Mouse (Mus musculus): ENCODE measurements around the gene Pappa2.

Pappa2 gene

DNA sequence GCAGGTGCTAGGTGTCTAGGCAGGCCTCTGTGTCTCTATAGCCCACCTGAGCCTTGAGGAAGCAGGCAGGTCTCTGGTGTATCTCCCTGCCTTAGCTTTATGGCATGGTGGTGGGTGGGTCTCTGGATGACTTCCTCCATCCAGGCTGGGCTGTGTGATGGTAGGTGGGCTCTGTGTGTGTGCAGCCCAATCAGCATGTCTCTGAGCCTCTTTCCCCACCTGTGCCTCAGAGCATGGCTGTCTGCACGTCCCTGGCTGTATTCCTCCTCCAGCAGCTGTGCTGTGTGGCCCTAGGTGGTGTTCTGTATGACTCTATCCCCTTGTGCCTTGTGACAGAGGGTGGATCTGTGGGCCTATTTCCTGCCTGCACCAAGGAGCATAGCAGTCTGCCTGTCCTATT is at the start of gene Pappa2:
Pappa2 (minus strand) TSS at position 101 of the 400 bp plus-strand sequence.
- in situ Hi-C loops (cut with MboI, MseI) = no loop called here

DNA sequence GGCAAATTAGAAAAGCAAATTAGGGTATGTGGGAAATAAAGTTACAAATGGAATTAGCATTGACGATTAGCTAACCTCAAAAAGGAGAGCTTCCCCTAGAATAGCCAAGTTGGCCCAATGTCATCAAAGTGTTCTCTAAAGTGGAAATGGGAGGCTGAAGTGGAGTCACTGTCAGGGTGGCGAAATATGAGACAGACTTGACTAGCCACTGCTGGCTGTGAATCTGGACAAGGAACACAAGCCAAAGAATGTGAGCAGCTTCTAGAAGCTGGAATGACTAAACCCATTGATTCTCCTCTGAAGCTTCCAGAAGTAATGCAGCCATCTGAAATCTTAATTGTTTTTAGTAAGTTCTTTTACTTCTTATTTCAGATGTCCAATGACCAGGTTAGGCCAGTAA is 48.8 kb upstream of the Pappa2 start:
- in situ Hi-C loops (cut with MboI, MseI) = no loop called here

DNA sequence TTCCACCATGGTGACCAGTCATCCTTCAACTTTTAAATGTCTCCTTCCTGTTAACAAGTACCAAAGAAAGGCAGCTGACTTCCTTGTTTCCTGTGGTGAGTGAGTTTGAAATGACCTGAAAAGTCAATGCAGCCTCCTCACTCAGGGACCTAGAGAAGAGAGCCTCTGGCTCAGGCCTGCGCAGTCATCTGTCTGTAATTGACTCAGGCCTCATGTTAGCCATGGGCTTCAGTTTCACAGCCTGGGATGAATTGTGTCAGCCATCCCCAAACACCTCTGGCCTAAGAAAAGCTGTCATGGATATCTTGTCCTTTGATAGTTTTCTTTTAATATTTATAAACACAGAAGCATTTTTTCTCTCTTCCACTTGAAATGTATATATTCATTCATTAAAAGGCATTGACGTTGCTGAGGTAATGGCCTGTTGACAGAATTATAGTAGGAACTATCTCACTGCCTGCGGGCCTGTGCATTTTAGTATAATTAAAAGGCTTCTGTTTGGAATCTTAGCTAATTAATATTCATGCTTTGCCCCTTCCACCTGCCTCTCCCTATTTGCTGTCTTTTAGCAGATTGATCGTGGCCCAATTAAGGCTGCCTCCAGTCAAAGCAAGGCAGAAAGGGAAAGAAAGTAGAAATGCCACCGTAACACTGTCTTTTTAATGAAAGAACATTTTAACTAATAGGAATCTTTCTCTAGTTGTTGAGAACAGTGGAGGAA is 34.8 kb upstream of the Pappa2 start:
- in situ Hi-C loops (cut with MboI, MseI) = no loop called here

DNA sequence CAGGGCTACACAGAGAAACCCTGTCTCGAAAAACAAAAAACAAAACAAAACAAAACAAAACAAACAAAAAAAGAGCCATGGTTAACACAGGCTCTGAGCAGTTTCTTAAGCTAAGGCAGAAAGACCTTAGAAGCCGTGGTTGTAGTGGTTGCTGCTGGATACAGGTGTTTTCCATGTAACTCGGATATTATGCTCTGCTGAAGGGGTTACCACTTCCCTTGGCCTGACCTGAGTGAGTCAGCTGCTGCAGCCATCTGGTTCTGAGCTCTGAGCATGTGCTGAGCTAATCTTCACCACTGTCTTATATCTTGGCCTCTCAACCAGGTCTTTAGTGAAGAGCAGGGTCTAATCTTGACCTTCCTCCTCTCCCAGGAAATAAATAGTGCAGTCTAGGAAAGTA is 6.8 kb upstream of the Pappa2 start:
- in situ Hi-C loops (cut with MboI, MseI) = no loop called here

DNA sequence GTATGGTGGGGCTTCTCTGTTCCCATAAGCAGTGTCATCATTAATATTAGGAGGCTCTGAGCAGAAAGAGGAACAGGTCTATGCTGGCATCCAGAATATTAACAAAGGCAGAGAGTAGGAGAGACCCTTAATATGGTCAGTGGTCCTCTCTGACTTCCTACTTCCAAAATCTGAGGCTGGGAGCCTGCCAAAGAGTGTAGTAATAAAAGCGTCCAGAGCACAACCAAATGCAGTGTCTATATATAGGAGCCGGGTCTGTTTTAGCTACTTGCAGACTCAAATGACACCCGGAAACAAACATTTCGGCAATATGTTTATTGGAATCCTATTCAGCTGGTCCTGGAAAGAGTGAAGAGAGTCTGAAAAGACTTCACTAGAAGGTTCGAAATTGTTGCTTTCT is 17.9 kb downstream of the Pappa2 start:
- in situ Hi-C loops (cut with MboI, MseI) = no loop called here

DNA sequence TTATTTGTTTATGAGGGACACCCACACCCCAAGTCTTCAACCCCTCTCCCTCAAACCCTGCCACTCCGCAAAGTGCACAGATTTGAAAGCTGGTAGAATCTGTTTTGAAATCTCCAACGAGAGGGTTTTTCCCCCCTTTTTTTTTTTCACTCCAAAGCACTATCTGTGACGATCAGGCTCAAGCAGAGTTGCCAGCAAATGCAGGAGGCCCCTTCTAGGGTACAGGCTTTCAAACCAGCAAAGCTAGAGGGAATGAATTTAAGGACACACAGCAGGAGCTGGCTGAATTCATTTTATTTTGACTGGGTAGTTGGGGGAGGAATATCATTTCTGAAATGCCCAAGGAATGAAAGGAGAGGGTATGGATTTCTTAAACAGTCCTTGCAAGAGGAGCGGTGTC is 19.3 kb downstream of the Pappa2 start:
- in situ Hi-C loops (cut with MboI, MseI) = no loop called here

DNA sequence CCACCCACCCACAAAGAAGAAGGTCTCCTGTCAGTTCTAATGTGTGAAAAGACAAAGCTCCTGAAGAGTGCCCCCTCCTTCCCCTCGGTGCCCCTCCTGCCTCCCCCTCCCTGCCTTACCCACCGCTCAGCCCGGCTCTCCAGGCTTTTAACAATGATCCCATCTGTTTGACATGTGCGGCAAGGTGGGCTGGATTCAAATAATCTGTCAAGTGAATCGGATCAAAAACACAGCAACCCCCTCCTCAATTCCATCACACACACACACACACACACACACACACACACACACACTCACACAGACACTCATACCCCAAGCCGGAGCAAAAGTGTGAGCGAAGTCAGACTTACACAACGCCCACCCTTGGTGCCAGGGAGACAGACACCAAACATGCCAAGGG is 19.7 kb downstream of the Pappa2 start:
- in situ Hi-C loops (cut with MboI, MseI) = no loop called here

DNA sequence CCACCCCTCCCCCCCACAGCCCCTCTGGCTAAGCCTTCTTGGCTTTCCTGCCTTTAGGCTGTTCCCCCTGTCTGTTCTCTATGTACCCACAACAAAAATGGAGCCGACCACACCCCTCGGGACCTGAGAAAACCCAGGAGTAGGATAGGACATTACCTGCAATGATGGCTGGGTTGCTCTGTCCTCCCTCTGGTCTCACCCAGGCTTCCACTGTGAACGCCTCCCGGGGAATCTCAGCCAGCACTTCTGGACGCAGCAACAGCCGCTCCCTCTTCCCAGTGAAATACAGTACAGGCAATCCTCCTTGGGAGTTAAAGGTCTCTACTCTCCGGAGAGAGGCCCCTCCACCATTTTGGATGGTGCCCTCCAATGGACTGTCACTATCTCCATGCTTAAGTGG is 23.9 kb downstream of the Pappa2 start:
- in situ Hi-C loops (cut with MboI, MseI) = loop anchor here in 1 of 2 experiments (10.0 kb wide), 1 partner anchor 1402 kb away; no protein-coding TSS in a partner anchor

DNA sequence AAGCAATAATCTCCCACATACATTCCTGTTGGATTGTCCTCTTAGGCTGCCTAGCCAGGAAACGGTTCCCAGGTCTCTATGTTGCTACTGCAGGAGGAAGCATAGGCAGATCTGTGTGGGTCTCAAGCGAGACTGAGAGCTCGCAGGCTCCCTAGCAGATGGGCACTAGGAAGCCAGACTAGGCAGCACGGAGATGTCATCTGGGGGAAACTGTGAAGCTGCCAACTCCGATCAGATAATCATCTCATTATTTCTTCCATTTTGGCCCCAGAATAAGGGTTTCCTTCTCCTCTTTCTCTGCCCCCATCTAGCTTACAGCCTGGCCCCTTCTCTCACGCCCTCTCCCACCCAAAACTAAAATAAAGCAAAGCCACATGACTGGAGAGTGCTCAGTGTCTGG is 25.5 kb downstream of the Pappa2 start:
- in situ Hi-C loops (cut with MboI, MseI) = loop anchor here (5.0 to 10.0 kb wide), 2 partner anchors 282 to 1400 kb away; no protein-coding TSS in a partner anchor

DNA sequence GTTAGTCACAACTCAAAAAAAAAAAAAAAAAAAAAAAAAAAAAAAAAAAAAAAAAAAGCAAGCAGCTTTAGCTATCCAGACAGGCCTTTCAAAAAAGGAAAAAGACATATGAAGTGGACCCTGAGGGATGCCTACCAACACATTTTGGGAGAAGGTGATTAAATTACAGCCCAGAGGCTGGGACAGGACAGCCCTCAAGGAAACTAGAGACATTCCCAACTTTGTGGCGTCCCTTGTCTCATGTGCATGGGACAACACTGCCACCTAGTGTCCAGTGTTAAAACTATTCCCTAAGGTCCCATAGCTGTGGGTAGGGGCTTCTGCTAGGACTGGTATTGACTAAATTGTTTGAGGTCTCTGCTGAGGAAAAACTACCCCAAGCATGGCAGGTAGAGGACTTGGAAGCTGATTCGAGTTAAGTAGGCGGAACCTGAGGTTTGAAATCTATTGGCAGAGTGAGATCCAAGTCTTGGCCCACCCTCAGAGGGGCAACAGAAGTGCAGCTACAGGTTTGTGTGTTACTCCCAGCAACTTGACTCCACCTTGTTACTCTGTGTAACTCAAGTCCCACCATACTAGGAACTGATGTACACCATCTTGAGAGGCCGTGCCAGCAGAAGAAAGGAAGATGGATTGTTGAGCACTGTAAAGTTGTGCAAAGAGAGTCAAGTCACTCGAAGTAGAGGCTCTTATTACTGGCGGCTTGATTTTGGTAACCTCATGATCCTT is 26.6 kb downstream of the Pappa2 start:
- in situ Hi-C loops (cut with MboI, MseI) = loop anchor here (5.0 to 10.0 kb wide), 2 partner anchors 281 to 1399 kb away; no protein-coding TSS in a partner anchor

DNA sequence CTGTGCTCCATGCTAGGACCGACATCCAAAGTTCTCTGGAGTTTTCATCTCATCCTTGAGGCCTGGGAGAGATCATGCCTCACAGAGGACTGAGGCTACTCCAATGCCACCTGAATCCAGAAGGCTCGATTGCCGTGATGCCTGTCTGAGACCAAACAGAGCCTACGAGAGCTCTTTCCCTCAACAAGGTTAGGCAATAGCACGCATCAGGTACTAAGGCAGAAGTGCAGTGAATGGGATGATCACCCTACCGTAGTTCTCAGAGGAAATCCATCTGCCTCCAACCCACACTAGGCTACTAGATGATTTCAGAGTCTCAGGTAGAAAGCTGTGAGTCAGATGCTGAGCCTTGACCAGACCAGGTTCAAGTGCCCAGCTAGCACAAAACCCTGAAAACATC is 31.2 kb downstream of the Pappa2 start:
- in situ Hi-C loops (cut with MboI, MseI) = loop anchor here in 1 of 2 experiments (25.0 kb wide), 1 partner anchor 1163 kb away; no protein-coding TSS in a partner anchor

DNA sequence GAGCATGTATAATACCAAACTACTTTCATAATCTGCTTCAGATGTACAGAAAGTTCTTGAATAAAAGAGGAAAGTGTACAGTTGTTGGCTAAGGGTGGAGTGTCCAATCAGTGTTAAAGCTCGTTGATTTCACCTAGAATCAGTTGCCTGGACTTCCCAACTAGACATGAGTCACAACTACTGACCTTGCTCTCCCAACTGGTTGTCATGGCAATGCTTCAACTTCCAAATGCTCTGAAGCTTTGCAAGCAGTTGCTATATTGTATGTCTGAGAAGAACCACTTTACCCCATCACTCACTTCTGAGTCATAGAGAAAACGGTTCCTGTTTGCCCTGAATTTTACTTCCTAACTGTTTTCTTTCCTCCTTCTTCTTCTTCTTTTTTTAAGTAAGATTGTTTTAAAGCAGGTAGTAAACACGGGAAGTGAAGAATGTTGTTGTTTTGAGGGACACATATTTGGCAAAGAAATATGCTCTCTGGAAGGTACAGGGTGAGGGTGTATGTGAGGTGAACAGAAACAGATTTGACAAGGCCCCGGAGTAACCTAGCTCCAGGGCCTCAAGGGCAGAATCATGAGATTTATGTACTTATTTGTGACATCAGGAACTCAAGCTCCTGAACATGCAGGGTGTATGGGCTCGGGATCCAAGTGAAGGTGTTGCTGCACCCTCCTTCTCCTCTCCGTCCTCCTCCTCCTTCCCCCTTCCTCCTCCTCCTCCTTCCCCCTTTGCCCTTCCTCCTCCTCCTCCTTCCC is 32.1 kb downstream of the Pappa2 start:
- in situ Hi-C loops (cut with MboI, MseI) = loop anchor here in 1 of 2 experiments (25.0 kb wide), 1 partner anchor 1164 kb away; no protein-coding TSS in a partner anchor

DNA sequence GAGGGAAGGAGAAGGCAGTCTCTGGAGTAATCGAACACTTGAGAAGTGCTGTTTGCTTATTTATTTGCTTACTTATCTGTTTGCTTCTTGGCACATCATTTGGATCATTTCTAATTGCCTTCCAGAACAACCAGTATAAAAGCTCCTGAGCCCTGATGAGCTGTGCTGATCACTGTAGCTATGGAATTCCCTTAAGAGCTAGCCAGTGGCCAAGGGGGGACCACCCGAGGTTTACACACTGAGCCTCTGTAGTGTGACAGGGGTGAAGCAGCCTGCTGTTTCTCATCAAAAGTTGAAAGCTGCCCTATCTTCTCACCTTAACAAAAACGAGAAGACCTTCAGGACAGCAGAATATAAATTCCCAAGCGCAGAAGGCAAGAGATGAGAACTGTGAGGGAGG is 35.4 kb downstream of the Pappa2 start:
- in situ Hi-C loops (cut with MboI, MseI) = loop anchor here in 1 of 2 experiments (25.0 kb wide), 1 partner anchor 1167 kb away; no protein-coding TSS in a partner anchor

DNA sequence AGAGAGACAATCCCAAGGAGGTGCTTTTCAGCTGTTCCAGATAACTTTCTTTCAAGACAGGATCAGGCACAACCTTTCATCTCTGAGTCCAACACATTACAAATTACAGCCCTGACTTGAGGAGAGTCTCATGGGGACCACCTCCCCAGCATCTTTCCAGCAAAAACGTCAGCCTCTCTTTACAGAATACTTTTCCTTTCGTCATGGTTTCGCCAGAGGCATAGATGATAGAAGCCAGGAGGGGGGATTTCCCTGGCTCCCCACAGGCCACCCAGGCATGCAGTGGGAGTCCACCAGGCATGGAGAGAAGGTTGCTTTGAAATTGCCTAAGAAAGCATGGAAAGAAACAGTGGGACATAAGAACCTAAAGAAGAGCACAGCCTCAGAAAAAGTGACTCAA is 37.4 kb downstream of the Pappa2 start:
- in situ Hi-C loops (cut with MboI, MseI) = loop anchor here in 1 of 2 experiments (25.0 kb wide), 1 partner anchor 1169 kb away; no protein-coding TSS in a partner anchor

DNA sequence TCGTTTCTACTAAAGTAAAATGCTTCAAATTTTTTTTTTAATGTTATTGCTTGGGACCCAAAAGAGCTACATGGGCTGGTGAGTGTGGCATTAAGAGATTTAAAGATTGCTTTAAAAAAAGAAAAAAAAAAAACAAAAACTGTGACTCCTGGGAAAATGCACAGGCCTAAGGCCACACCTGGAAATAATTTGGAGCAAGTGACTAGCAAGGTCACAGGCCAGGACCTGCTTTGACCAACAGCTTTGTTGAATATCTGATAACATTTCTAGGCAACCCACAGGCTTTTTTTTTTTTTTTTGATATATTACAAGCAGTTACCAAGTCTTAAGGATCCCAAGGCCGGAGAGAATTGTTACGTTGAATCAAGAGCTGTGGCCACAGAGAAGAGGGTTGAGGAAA is 39.3 kb downstream of the Pappa2 start:
- in situ Hi-C loops (cut with MboI, MseI) = loop anchor here in 1 of 2 experiments (25.0 kb wide), 1 partner anchor 1171 kb away; no protein-coding TSS in a partner anchor

DNA sequence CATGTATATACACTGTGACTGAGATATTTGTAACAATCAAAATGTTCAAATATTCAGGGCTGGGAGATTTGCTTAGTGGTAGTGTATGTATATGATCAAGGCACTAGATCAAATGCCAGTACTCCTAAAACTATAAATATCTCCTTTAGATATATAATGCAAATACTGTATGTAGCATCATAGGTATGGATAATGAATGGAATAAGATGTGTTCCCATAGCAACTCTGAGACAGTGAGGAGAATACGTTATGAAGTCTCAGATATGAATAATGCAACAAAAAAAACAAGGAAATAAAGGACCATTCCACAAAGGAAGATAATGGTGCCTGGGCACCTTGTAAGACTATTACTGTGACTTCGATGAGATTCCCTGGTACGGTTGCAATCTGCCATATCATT is 45.8 kb downstream of the Pappa2 start:
- in situ Hi-C loops (cut with MboI, MseI) = loop anchor here in 1 of 2 experiments (25.0 kb wide), 1 partner anchor 1178 kb away; no protein-coding TSS in a partner anchor

DNA sequence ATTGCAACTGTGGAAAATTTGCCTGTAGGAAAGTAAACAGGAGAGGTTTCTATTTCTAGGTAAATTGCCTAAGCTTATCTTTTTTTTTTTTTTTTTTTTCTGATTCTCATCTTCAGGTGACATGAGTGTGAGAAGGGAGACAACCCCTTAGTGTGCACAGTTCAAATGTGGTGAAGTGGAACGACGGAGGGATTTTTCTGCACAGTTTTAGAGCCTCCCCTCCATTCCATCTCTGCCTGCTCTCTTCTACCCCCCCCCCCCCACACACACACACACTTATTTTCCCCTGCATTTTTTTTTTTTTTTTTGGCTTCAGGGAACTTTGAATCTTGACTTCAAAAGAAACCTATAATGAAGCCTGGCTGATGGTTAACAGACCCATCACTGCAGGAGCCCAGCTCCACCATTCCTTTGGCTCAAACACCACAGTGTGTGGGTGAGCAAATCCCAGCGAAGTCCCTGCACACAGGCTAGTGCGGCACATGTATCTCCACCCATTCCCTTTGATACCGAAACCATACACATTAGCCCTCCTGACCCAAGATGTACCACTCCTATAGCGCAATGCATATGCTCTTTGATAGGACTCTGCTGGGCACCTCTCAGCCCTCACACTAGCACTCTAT is 49.0 kb downstream of the Pappa2 start:
- in situ Hi-C loops (cut with MboI, MseI) = loop anchor here in 1 of 2 experiments (25.0 kb wide), 1 partner anchor 1181 kb away; no protein-coding TSS in a partner anchor

DNA sequence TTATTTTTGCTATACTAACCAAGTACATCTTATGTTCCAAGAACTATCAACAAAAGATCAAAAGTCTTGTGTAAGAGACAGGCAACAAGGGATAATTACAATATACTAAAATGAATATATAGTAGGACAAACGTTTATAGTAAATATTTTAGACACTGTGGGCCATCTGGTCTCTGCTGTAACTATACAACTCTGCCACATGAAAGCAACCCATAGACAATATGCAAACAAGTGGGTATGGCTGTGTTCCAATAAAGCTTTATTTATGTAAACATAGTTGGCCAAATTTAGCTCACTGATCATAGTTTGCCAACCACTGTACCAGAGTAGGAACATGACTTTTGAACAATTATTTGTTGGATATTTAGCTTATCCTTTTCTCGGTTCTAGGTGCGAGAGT is 50.9 kb downstream of the Pappa2 start:
- in situ Hi-C loops (cut with MboI, MseI) = loop anchor here in 1 of 2 experiments (25.0 kb wide), 1 partner anchor 1183 kb away; no protein-coding TSS in a partner anchor

DNA sequence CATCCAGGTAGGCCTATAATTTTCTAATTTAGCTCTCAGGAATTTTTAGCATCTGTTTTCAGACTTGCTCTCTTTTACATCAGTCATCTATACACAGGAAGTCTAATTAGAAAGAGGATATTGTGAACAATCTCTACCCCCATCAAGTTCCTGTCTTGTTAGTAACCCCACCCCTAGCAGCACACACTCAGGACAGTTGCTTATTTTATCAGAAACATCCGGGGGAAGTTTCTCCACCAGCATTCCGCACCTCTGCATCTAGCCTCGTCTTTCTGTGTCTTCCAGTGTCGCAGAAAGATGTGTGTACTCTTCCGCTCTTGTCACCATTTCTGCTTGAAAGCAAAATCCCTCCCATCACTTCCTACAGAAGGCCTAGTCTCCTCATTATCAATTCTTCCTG is 59.8 kb downstream of the Pappa2 start:
- in situ Hi-C loops (cut with MboI, MseI) = no loop called here

DNA sequence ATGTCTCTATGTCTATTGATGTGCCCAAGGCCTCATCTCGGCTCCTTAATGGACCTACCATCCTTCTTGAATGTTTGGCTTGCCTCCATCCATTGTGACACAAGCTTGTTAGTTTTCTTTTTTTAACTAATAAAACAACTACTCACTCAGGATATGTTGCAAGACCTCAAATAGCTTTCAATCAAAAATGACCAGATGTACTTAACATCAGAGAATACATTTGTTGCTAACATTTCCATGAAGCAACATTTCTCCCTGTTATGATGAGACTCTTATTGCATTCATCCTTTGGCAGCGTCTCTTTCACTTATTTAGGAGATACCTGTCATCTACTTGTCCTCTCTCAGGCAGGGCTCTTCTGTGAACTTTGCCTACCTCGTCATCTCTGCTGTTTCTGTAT is 61.4 kb downstream of the Pappa2 start:
- in situ Hi-C loops (cut with MboI, MseI) = no loop called here

DNA sequence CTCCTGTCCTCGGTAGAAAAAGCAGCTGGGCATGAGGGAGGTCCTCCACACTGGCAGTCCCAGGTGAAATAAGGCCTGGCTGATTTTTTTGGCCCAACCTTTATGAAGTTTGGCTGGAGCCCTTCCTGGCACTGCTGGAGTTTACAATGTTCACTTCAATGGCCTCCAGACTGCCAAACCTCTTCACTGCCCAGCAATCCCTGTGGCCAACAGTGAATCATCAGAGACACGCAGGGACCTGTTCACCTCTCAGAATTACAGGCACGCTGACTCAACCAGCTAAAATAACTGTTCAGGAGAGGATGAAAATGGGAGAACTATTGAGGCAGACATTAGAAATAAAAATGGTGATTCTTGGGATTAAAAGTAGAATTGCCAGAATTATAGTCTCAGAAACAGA is 63.2 kb downstream of the Pappa2 start:
- in situ Hi-C loops (cut with MboI, MseI) = no loop called here

Data from T-helper 17 cell (primary cell).